Mouse (Mus musculus): Measurements from ENCODE around the gene Sfmbt1. TPM values are rescaled to one million over a fixed set of nuclear protein-coding genes. Genes with fewer than 3 reads are reported as not detected.

Gene Sfmbt1
- total and polyA plus RNA-seq, 3 experiments = 9.4 to 33.0 (median 13.7) TPM

GRCm38 (mm10) chr14:30731896-30732295 is 17.2 kb downstream of the Sfmbt1 start:
- H3K27ac ChIP-seq (ENCODE audit: control insufficient read depth, low read depth, low read length) = no peak overlapping the region
- H3K79me2 ChIP-seq (ENCODE audit: control insufficient read depth, insufficient read depth, low read length, poor library complexity) = peaks cover 35% of the 10 kb centered on the region
- peaks cover 0 to 21% of the 10 kb centered on the region in 2 experiments for H3K36me3 ChIP-seq (ENCODE audit: control insufficient read depth in 1 of 2, insufficient read depth in 2 of 2, low read length in 2 of 2)
- no peak overlapping the region for H3K9ac ChIP-seq (ENCODE audit: control insufficient read depth, low read depth, low read length, poor library complexity, severe bottlenecking)
- no peak for TF ChIP-seq JUND (IDR thresholded peaks at IDR 0.05; ENCODE audit: low read depth, low read length)
- peak; percentile 50 for TF ChIP-seq GATA1 (IDR thresholded peaks at IDR 0.05; ENCODE audit: low read depth, low read length)
- TF ChIP-seq USF1 (IDR thresholded peaks at IDR 0.05; ENCODE audit: low read depth, low read length) = no peak
- TF ChIP-seq ELF1 (IDR thresholded peaks at IDR 0.05; ENCODE audit: low read depth, low read length) = no peak
- no peak for TF ChIP-seq BHLHE40 (IDR thresholded peaks at IDR 0.05; ENCODE audit: borderline replicate concordance, low read depth, low read length)
- no peak for TF ChIP-seq UBTF (IDR thresholded peaks at IDR 0.05; ENCODE audit: borderline replicate concordance, insufficient read depth, low read depth, low read length)
- TF ChIP-seq EP300 (IDR thresholded peaks at IDR 0.05; ENCODE audit: low read depth in 1 of 2, low read length in 2 of 2) = no peak
- no peak for TF ChIP-seq MAFK (IDR thresholded peaks at IDR 0.05; ENCODE audit: borderline replicate concordance, low read depth, low read length)
- TF ChIP-seq RCOR1 (IDR thresholded peaks at IDR 0.05; ENCODE audit: low read depth, low read length) = peak; percentile 65
- H3K4me1 ChIP-seq (ENCODE audit: control insufficient read depth in 1 of 2, insufficient read depth in 2 of 2, low read length in 2 of 2) = peaks cover 9 to 11% of the 10 kb centered on the region in 2 experiments
- no peak overlapping the region for H3K4me3 ChIP-seq (ENCODE audit: control insufficient read depth in 1 of 2, insufficient read depth in 1 of 2, low read depth in 2 of 2, low read length in 2 of 2)
- no peaks in the 10 kb centered on the region for H3K9me3 ChIP-seq (replicated peaks; ENCODE audit: insufficient read depth, low read length)
- DNase-seq (ENCODE audit: low read depth, low spot score) = peak; percentile 24
- H3K27me3 ChIP-seq (ENCODE audit: control insufficient read depth in 1 of 2, insufficient read depth in 2 of 2, low read length in 2 of 2) = no peaks in the 10 kb centered on the region

GRCm38 (mm10) chr14:30734665-30735064 is 20.0 kb downstream of the Sfmbt1 start:
- TF ChIP-seq USF1 (IDR thresholded peaks at IDR 0.05; ENCODE audit: low read depth, low read length) (no peak), USF2 (IDR thresholded peaks at IDR 0.05; ENCODE audit: borderline replicate concordance in 1 of 2, insufficient read depth in 1 of 2, low read depth in 1 of 2, low read length in 2 of 2) (no peak)
- Histone ChIP-seq H3K4me1 (ENCODE audit: control insufficient read depth in 1 of 2, insufficient read depth in 2 of 2, low read length in 2 of 2) (peaks cover 9 to 11% of the 10 kb centered on the region in 2 experiments), H3K27ac (ENCODE audit: control insufficient read depth, low read depth, low read length) (no peak overlapping the region), H3K9me3 (replicated peaks; ENCODE audit: insufficient read depth, low read length) (no peaks in the 10 kb centered on the region), H3K79me2 (ENCODE audit: control insufficient read depth, insufficient read depth, low read length, poor library complexity) (peaks cover 46% of the 10 kb centered on the region), H3K27me3 (ENCODE audit: control insufficient read depth in 1 of 2, insufficient read depth in 2 of 2, low read length in 2 of 2) (no peaks in the 10 kb centered on the region), H3K36me3 (ENCODE audit: control insufficient read depth in 1 of 2, insufficient read depth in 2 of 2, low read length in 2 of 2) (peaks cover 0 to 24% of the 10 kb centered on the region in 2 experiments), H3K9ac (ENCODE audit: control insufficient read depth, low read depth, low read length, poor library complexity, severe bottlenecking) (no peak overlapping the region), H3K4me3 (ENCODE audit: control insufficient read depth in 1 of 2, insufficient read depth in 1 of 2, low read depth in 2 of 2, low read length in 2 of 2) (no peak overlapping the region)
- no peak for DNase-seq (ENCODE audit: low read depth, low spot score)

GRCm38 (mm10) chr14:30735810-30736209 is 21.2 kb downstream of the Sfmbt1 start:
- H3K79me2 ChIP-seq (ENCODE audit: control insufficient read depth, insufficient read depth, low read length, poor library complexity) = peaks cover 50% of the 10 kb centered on the region
- H3K9me3 ChIP-seq (replicated peaks; ENCODE audit: insufficient read depth, low read length) = no peaks in the 10 kb centered on the region
- H3K4me1 ChIP-seq (ENCODE audit: control insufficient read depth in 1 of 2, insufficient read depth in 2 of 2, low read length in 2 of 2) = peaks cover 9 to 11% of the 10 kb centered on the region in 2 experiments
- no peaks in the 10 kb centered on the region for H3K27me3 ChIP-seq (ENCODE audit: control insufficient read depth in 1 of 2, insufficient read depth in 2 of 2, low read length in 2 of 2)
- DNase-seq (ENCODE audit: low read depth, low spot score) = no peak
- H3K9ac ChIP-seq (ENCODE audit: control insufficient read depth, low read depth, low read length, poor library complexity, severe bottlenecking) = no peak overlapping the region
- no peak for TF ChIP-seq SIN3A (IDR thresholded peaks at IDR 0.05; ENCODE audit: low read length)
- TF ChIP-seq POLR2A (IDR thresholded peaks at IDR 0.05; ENCODE audit: control insufficient read depth in 1 of 2, insufficient read depth in 1 of 2, low read depth in 1 of 2, low read length in 2 of 2, poor library complexity in 1 of 2) = no peak
- no peak for TF ChIP-seq RAD21 (IDR thresholded peaks at IDR 0.05; ENCODE audit: low read depth, low read length)
- TF ChIP-seq MAX (IDR thresholded peaks at IDR 0.05; ENCODE audit: low read length) = no peak
- no peak for TF ChIP-seq MAZ (IDR thresholded peaks at IDR 0.05; ENCODE audit: low read depth, low read length)
- no peak for TF ChIP-seq ELF1 (IDR thresholded peaks at IDR 0.05; ENCODE audit: low read depth, low read length)
- TF ChIP-seq CHD2 (IDR thresholded peaks at IDR 0.05; ENCODE audit: low read length) = no peak
- no peak for TF ChIP-seq EP300 (IDR thresholded peaks at IDR 0.05; ENCODE audit: low read depth in 1 of 2, low read length in 2 of 2)
- TF ChIP-seq ZMIZ1 (IDR thresholded peaks at IDR 0.05; ENCODE audit: low read depth, low read length) = no peak
- TF ChIP-seq KAT2A (conservative IDR thresholded peaks at IDR 0.05; ENCODE audit: low read depth, low read length) = no peak
- TF ChIP-seq RCOR1 (IDR thresholded peaks at IDR 0.05; ENCODE audit: low read depth, low read length) = no peak
- TF ChIP-seq SMC3 (IDR thresholded peaks at IDR 0.05; ENCODE audit: low read depth, low read length) = no peak
- no peak for TF ChIP-seq POLR2AphosphoS5 (IDR thresholded peaks at IDR 0.05; ENCODE audit: borderline replicate concordance, low read depth, low read length)
- no peak for TF ChIP-seq TBP (IDR thresholded peaks at IDR 0.05; ENCODE audit: low read depth, low read length)
- TF ChIP-seq POLR2AphosphoS2 (IDR thresholded peaks at IDR 0.05; ENCODE audit: low read length) = no peak
- no peak for TF ChIP-seq ZKSCAN1 (IDR thresholded peaks at IDR 0.05; ENCODE audit: low read depth, low read length)
- TF ChIP-seq MYB (IDR thresholded peaks at IDR 0.05; ENCODE audit: low read depth, low read length) = no peak
- TF ChIP-seq MEF2A (IDR thresholded peaks at IDR 0.05; ENCODE audit: extremely low read depth, insufficient replicate concordance, low read depth, low read length, poor library complexity, severe bottlenecking) = no peak
- peaks cover 0 to 25% of the 10 kb centered on the region in 2 experiments for H3K36me3 ChIP-seq (ENCODE audit: control insufficient read depth in 1 of 2, insufficient read depth in 2 of 2, low read length in 2 of 2)
- H3K27ac ChIP-seq (ENCODE audit: control insufficient read depth, low read depth, low read length) = no peak overlapping the region
- H3K4me3 ChIP-seq (ENCODE audit: control insufficient read depth in 1 of 2, insufficient read depth in 1 of 2, low read depth in 2 of 2, low read length in 2 of 2) = no peak overlapping the region

Data from MEL (cell line).